Mouse (Mus musculus): ENCODE results near the gene Rab21. TPM values are rescaled to one million over a fixed set of nuclear protein-coding genes. Genes with fewer than 3 reads are reported as not detected.
"Not testable (repeated sequence)": the region's sequence is repeated elsewhere in the genome, so short reads cannot be mapped to it uniquely, and the experiment has no call there.

Rab21 gene
- total RNA-seq, 2 experiments from 2014 or later, result 43.7 to 46.2 TPM

GRCm38 (mm10) chr10:115332997-115333396 lies 17.6 kb upstream of the Rab21 start:
- intact Hi-C loops (cut with DNase I), result no loop called here
- no peak for DNase-seq (ENCODE audit: extremely low spot score in 1 of 2, low spot score in 2 of 2)

GRCm38 (mm10) chr10:115332420-115332952 lies 17.1 kb upstream of the Rab21 start:
- intact Hi-C loops (cut with DNase I), result no loop called here
- no peak for DNase-seq (ENCODE audit: extremely low spot score in 1 of 2, low spot score in 2 of 2)

GRCm38 (mm10) chr10:115329010-115329530 lies 13.7 kb upstream of the Rab21 start:
- intact Hi-C loops (cut with DNase I), result loop anchor here (10.0 kb wide), 2 partner anchors 286 to 866 kb away; no protein-coding TSS in a partner anchor
- DNase-seq (ENCODE audit: extremely low spot score in 1 of 2, low spot score in 2 of 2), result no peak

- intact Hi-C loops (cut with DNase I), result loop anchor here (10.0 kb wide), 2 partner anchors 286 to 866 kb away; no protein-coding TSS in a partner anchor
Measured at GRCm38 (mm10) chr10:115328514-115328913, 13.1 kb upstream of the Rab21 start.

GRCm38 (mm10) chr10:115323295-115323694 lies 7.9 kb upstream of the Rab21 start:
- intact Hi-C loops (cut with DNase I), result loop anchor here (5.0 to 10.0 kb wide), 3 partner anchors 292 to 872 kb away; no protein-coding TSS in a partner anchor
- DNase-seq (ENCODE audit: extremely low spot score in 1 of 2, low spot score in 2 of 2), result peak; percentile 61 to 63

More at GRCm38 (mm10) chr10:115328514-115328913, 13.1 kb upstream of the Rab21 start:
- no peak for DNase-seq (ENCODE audit: extremely low spot score in 1 of 2, low spot score in 2 of 2)

- intact Hi-C loops (cut with DNase I), result loop anchor here (5.0 to 10.0 kb wide), 3 partner anchors 293 to 873 kb away; no protein-coding TSS in a partner anchor
- no peak for DNase-seq (ENCODE audit: extremely low spot score in 1 of 2, low spot score in 2 of 2)
Measured at GRCm38 (mm10) chr10:115321317-115322035, 6.1 kb upstream of the Rab21 start.

- intact Hi-C loops (cut with DNase I), result loop anchor here (5.0 kb wide), 1 partner anchor 69 kb away; no protein-coding TSS in a partner anchor
Measured at GRCm38 (mm10) chr10:115318388-115318787, 3.0 kb upstream of the Rab21 start.

GRCm38 (mm10) chr10:115316313-115316712 lies 919 bp upstream of the Rab21 start:
- DNase-seq (ENCODE audit: extremely low spot score in 1 of 2, low spot score in 2 of 2), result no peak
- intact Hi-C loops (cut with DNase I), result loop anchor here (5.0 kb wide), 1 partner anchor 71 kb away; no protein-coding TSS in a partner anchor

More at GRCm38 (mm10) chr10:115318388-115318787, 3.0 kb upstream of the Rab21 start:
- DNase-seq (ENCODE audit: extremely low spot score in 1 of 2, low spot score in 2 of 2), result not testable (repeated sequence)

- intact Hi-C loops (cut with DNase I), result loop anchor here (5.0 kb wide), 2 partner anchors 63 to 72 kb away; partner anchors contain the start of gene Tbc1d15
Measured at GRCm38 (mm10) chr10:115314582-115315452, 577 bp downstream of the Rab21 start.

GRCm38 (mm10) chr10:115314287-115314581 lies 1.2 kb downstream of the Rab21 start:
- DNase-seq (ENCODE audit: extremely low spot score in 1 of 2, low spot score in 2 of 2), result no peak
- intact Hi-C loops (cut with DNase I), result loop anchor here (5.0 kb wide), 1 partner anchor 62 kb away; the partner anchor contains the start of gene Tbc1d15

More at GRCm38 (mm10) chr10:115314582-115315452, 577 bp downstream of the Rab21 start:
- DNase-seq (ENCODE audit: extremely low spot score in 1 of 2, low spot score in 2 of 2), result peak in 1 of 2 experiments; percentile 39

GRCm38 (mm10) chr10:115313641-115314286 lies 1.6 kb downstream of the Rab21 start:
- intact Hi-C loops (cut with DNase I), result loop anchor here (5.0 kb wide), 1 partner anchor 61 kb away; the partner anchor contains the start of gene Tbc1d15
- DNase-seq (ENCODE audit: extremely low spot score in 1 of 2, low spot score in 2 of 2), result no peak

- intact Hi-C loops (cut with DNase I), result loop anchor here (5.0 kb wide), 1 partner anchor 60 kb away; the partner anchor contains the start of gene Tbc1d15
- DNase-seq (ENCODE audit: extremely low spot score in 1 of 2, low spot score in 2 of 2), result no peak
Measured at GRCm38 (mm10) chr10:115312732-115313131, 2.7 kb downstream of the Rab21 start.

GRCm38 (mm10) chr10:115312194-115312593 lies 3.2 kb downstream of the Rab21 start:
- DNase-seq (ENCODE audit: extremely low spot score in 1 of 2, low spot score in 2 of 2), result no peak
- intact Hi-C loops (cut with DNase I), result loop anchor here (5.0 kb wide), 1 partner anchor 60 kb away; the partner anchor contains the start of gene Tbc1d15

GRCm38 (mm10) chr10:115311263-115311965 lies 4.0 kb downstream of the Rab21 start:
- no peak for DNase-seq (ENCODE audit: extremely low spot score in 1 of 2, low spot score in 2 of 2)
- intact Hi-C loops (cut with DNase I), result loop anchor here (5.0 kb wide), 1 partner anchor 59 kb away; the partner anchor contains the start of gene Tbc1d15

- intact Hi-C loops (cut with DNase I), result no loop called here
- no peak for DNase-seq (ENCODE audit: extremely low spot score in 1 of 2, low spot score in 2 of 2)
Measured at GRCm38 (mm10) chr10:115309191-115309590, 6.2 kb downstream of the Rab21 start.

GRCm38 (mm10) chr10:115307331-115307875 lies 8.0 kb downstream of the Rab21 start:
- no peak for DNase-seq (ENCODE audit: extremely low spot score in 1 of 2, low spot score in 2 of 2)
- intact Hi-C loops (cut with DNase I), result no loop called here

- intact Hi-C loops (cut with DNase I), result no loop called here
- DNase-seq (ENCODE audit: extremely low spot score in 1 of 2, low spot score in 2 of 2), result no peak
Measured at GRCm38 (mm10) chr10:115298683-115299082, 16.7 kb downstream of the Rab21 start.

Data from left cerebral cortex, postnatal 10 days (tissue).